Mouse (Mus musculus): ENCODE results near the gene Adarb1.

GRCm38 (mm10) chr10:77272980-77273730 is 144.9 kb downstream of the Adarb1 start:
- no peak for TF ChIP-seq CTCF (IDR thresholded peaks at IDR 0.05)
- TF ChIP-seq POLR2A (IDR thresholded peaks at IDR 0.05; ENCODE audit: insufficient read depth, low read depth, low read length): no peak
- no peak for TF ChIP-seq EP300 (IDR thresholded peaks at IDR 0.05; ENCODE audit: insufficient read depth, low read depth, low read length)

Measured in heart, adult 2 months (tissue).